Mouse (Mus musculus): ENCODE measurements around the gene Swsap1.
A peak's percentile ranks its signal among the peaks of the same experiment; 100 is the strongest.

Gene Swsap1

DNA sequence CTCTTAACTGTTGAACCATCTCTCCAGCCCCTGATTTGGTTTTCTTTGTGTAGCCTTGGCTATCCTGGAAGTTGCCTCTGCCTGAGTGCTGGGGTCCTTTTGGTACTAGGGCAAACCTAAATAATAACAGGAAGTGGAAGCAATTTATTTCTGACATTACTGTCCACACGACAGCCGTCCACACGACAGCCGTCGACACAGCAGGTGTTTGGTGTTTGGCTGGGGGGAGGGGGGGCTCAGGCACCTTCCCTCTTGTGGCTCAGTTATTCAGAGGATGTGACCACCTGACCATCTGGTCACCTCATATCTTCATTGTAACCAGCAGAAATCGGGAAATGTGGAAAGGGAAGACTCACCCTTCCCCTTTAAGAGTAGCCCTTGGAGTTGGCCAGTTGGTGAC is 13.3 kb downstream of the Swsap1 start:
- DNase-seq: no peak

DNA sequence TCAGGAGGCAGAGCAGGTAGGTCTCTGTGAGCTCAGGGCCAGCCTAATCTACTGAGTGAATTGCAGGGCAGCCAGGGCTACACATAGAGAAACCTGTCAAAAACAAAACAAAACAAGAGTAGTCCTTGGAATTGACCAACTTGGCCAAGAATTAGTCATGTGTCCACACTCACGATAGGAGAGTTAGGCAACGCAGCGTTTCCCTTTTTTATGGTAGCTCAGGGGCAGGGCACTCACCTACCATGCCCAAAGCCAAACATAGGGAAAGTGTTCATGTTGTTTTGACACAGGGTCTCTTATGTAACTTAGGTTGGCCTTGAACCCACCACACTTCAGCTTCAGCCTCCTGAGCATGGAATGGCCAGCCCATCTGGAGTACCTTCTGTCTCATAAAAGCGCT is 13.7 kb downstream of the Swsap1 start:
- no peak for DNase-seq

DNA sequence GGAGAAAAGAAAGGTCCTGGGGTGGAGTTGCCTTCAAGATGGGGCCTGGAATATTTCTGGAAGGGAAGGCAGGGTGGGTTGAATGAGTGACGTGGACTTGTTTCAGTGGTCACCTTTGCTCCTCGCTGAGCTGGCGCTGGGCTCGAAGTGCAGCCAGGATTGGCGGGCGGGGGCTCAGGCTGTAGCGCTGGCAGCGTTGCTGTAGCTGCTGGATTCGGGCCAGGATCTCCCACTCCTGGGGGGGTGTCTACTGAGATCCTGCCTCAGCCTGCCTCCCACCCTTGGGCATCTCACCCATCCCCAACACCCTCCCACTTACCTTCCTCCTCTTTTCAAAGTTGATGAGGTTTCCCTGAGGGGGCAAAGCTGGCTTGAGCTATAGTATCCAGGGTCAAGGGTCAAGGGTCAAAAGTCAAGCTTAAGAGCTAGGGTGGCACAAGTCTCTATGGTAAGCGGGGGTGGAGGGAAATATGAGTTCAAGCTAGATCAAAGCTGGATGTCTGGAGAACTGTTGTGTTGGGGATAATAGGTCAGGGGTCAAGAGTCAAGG is 21.1 kb downstream of the Swsap1 start:
- no peak for DNase-seq

DNA sequence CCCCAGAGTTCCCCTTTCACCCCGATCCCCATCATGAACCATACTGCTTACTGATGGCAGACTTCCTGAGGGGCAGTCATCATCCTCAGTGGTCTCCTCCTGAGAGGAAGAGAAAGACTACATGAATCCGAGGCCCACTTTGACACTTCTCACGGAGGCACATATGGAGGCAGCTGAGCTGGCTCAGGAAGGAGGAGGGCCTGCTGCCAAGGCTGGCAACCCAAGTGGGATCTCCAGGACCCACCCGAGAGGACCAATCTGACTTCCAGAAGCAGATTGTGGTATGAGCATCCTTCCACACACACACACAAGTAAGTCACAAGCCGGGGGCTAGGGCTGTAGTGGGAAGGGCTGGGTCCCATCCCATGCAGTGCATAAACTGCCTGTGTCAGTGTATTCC is 21.8 kb downstream of the Swsap1 start:
- no peak for DNase-seq

DNA sequence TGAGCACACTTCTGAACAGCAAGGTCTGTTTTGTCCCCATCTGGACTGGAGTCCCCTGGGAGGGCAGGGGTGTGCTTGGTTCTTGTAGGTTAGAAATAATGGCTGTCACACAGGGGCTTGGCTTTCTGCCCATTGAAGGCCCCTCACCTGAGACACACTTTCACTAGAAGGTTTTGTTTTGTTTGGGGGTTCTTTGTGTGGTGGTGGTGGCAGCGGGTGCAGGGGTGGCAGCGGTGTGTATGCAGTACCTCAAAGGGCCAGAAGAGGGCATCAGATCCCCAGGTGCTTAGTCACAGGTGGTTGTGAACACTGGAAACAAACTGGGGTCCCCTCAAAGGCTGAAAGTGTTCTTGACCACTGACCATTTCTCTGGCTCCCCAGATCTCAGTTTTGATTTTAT is 22.4 kb downstream of the Swsap1 start:
- no peak for DNase-seq

DNA sequence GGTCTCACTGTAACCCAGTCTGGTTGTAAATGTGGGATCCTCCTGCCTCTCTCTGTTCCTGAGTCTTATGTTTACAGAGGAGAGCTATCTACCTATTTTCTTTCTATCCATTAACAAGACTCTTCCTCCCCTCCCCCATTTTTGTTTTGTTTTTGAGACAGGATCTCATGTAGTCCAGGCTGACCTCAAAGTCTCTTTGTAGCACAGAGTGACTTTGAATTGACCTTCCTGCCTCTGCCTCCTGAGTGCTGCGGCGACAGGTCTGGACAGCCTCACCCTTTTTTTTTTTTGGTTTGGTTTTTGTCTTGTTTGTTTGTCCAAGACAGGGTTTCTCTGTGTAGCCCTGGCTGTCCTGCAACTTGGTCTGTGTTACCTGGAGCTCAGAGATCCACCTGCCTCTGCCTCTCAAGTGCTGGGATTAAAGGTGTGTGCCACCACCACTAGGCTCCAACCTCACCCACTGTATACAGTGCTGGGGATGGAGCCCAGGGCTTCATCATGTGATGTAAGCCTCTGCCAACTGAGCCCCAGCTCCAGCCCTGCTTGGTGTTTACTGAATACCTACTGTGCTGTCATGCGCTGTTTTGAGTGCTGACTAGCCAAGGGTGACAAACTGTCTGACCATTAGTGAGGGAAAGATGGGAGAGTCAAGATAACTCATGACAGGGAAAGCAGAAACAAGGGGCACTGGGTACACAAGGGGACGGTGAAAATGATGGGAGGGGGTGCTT is 23.0 kb downstream of the Swsap1 start:
- DNase-seq: no peak

DNA sequence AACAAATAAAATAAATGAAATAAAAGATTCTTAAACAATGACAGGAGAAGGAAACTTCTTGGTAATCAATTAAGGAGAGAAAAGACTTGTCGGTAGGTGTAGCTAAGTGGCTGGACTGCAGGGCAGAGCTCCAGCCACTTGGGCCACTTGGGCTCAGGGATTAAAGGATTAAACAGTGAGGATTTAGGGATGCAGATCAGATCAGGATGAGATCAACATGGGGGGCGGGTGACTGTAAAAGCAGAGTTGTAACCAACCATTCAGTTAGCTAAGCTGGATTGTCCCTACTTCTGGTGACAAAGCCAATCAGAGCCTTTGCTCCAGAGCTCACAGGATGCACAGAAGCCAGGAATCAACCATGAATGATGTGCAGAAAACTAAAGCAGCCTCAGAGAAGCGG is 28.4 kb downstream of the Swsap1 start:
- DNase-seq: no peak

DNA sequence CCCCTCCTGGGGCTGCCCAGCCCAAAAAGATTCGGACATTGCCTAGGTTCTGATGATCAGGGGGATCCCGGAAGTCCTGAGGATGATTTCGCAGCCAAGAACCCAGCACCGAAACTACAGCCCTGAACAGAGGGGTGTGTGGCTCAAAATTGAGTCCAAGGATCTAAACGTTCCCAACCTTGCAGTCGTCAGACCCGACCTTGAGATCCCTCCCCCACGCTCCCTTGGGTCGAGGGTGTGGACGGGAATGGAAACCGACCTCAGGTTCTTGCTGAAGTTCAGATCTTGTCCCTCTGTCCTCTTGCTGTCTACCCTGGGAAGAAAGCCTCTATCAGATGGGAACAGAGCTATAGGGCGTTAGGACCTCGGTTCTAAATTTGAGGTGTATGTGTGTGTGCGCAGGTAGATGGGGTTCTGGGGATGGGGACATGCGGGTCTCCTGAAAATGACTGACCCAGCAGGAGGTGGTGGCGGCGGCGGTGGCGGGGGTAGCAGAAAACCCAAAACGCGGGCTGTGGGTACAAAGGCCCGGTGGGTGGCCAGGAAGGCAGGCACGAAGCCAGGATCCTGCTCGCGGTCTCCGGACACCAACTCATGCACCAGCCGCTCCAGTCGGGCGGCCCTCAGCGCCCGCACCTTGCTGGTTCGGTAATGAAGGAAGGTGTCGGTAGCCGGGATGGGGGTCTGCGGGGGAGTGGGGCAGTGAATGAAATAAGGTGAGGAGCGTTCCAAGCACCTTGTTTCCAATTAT is 32.2 kb downstream of the Swsap1 start:
- DNase-seq: no peak

DNA sequence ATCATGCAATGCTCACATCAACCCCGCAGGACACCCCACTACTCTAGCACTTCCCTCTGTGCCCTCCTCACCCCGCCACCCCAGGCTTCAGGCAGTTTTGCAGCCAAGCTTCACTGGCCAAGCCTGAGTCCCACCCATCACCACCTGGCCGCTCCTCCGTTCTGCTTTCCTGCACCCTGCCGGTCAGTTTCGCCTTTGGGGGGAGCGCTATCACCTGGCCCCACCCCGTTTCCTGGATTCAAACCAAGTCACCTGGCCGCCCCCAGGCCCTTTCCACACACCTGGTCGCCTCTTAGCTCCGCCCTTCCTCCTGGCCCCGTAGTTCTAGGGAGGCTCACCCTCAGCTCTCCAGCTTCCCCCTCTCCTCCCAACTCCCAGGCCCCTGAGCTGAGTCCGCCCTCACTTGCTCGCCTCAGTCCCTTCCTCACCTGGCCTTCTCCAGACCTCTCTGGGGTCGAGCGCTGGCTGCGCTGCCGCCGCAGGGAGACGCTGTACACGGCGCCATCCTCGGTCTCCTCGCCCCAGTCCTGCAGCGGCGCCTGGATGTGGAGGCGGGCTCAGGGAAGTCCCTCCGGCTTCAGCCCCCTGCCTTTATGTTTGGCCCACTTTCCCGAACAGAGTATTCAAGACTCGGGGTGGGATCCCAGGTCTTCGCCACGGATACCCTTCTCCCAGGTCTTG is 33.0 kb downstream of the Swsap1 start:
- no peak for DNase-seq

DNA sequence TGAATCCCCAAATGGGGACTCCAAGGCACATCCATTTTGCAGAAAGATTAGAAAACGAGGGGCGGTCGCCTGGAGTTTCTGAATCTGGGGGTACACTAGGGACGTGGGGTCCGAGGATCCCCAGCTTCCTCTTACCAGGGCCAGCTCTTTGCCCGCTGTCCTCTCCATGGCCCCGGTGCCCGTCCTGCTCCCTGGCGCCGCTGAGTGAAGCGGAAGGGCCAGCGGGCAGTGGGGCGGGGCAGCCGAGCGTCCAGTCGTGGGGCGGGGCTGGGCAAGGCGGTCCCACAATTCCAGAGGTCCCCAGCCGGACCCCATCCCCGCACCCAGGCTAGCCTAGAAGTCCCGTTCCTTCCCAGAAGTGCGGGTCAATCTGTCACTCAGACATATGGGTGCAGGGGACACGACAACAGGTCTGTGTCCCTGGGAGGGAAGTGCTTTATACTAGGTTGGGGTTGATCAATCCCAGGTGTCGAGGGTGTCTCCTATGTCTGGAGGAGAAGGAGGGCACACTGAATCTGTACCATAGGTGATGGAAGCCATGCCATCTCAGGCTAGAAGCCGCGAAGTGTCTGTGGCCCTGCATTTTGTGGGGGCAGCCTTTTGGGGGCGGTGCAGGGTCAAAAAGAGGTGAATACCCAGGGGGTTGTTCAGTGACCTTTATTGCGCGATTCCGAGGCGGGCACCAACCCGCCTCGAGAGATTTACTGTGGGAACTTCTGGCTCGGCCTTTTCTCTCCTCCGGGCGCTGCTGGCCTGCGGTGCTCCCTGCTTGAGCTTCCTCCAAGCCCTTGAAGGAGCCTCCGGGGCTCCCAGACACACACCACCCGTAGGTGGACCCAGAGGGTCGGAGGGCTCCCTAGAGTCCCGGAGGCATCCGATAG is 33.9 kb downstream of the Swsap1 start, which contains the start of gene Rgl3:
Rgl3 (minus strand) TSS at position 217 of the 881 bp plus-strand sequence.
- no peak for DNase-seq

DNA sequence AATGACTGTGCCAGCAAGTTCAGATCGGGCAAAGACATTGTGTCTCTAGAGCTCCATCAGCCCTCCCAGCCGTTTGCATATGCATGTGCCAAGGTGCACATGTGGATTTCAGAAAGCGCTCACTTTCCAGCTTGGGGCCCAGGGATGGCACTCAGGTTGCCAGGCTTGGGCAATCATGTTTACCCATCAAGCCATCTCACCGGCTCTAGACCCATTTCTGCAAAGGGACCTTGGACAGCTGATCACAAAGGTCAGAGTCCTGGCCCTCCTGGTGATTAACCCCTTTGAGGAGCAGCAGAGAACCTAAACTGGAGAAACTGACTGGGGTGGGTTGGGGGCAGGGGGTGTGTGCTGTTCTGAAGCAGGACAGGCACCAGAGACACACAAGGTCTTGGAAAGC is 36.7 kb downstream of the Swsap1 start:
- DNase-seq: no peak

DNA sequence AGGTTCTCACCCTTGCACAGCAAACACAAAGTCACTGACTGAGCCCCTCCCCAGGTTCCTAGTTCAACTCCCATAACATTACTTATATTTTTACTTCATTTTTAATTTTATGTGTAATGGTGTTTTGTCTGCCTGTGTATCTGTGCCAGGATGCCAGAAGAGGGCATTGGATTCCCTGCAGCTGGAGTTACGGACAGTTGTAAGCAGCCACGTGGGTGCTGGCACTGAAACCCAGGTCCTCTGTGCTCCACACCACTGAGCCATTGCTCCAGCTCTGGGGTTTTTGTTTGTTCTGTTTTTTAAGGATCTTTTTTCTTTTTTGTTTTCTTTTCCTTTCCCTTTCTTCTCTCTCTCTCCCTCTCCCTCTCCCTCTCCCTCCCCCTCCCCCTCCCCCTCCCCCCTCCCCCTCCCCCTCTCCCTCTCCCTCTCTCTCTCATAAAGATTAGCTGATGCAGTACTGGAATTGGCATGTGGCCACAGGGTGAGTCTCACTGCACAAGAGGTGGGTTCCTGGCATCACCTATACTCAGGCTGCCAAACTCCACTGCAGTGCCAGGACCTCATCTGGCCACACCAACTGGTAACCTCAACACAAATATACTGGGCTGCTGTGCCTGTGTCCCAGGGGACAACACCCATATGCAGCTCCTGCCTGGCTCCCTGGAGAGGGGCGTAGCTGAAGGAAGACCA is 40.8 kb downstream of the Swsap1 start:
- no peak for DNase-seq

DNA sequence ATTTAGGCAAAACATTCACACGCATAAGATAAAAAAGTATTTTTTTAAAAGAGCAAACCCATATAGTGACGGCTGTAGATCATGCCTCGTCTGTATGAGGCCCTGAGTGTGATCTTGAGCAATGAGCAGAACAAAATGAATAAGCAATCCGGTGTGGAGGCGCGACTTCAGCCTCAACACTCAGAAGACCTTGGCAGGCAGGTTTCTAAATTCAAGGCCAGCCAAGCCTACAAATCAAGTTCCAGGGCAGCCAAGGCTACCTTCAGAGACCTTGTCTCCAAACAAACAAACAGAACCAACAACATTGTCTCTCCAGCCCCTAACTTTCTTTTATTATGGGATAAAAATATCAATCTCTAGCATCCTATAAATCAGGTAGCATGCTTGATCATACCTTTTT is 44.7 kb downstream of the Swsap1 start:
- DNase-seq: no peak

DNA sequence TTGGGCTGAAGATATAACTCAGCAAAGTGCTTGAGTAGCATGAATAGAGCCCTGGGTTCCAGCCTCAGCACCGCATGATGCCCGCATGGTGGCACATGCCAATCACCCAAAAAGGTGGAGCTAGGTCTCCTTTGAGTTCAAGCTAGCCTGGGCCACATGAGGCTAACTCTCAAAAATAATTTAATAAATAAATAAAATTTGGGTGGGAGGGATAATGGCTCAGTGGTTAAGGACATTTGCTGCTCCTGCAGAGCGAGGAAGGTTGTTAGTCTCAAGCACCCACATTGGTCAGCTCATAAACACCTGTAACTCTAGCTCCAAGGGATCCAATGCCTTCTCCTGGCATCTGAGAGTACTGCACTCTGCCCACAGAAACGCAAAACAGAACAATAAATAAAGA is 46.1 kb downstream of the Swsap1 start:
- DNase-seq: no peak

DNA sequence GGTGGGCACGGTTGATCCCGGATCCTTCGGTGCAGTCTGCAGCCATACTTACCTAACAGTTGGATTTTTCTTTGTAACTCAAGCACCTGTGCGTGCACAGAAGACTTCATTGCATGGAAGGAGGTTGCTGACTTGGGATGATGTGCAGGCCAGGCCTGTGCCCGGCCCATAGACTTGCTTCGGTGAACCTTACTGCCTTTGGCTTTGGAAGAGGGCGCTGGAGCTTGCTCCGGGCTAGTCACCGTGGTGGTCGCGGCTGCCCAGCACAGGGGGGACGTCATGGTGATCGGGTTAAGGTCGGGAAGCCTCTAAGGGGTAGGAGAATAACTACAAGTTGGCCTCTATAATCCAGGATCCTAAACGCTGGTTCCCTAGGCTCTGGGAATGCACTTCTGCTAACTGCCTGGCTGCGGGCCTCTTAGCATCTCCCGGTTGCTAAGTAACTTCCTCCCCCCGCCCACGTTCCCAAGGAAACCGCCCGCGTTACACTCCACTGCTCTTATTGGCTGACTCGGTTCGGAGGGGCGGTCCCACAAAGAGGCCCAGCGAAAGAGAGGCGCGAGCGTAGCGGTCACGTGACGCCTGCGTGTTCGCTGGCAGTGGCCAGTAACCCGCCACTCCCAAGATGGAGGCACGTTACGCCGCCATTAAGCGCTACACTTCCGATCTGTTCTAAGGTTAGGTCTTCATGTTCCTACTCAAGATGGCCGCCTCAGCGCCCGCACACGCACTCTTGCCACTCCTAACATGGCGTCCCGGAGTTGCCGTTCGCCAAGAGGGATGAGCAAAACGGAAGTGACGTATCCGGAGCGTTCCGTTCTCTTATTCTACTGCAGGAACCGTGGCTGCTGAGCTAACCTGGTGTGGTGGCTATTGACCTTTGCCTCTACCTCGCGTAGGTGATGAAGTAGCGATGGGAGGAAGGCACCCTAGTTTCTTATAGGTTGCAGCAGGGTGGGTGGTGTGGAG is 46.9 kb downstream of the Swsap1 start, which contains the start of the genes Ccdc151 and Prkcsh:
Ccdc151 (minus strand) TSS at position 441 of the 969 bp plus-strand sequence.
Prkcsh (plus strand) TSS at position 613 of the 969 bp plus-strand sequence.
- DNase-seq: peak; percentile 100

DNA sequence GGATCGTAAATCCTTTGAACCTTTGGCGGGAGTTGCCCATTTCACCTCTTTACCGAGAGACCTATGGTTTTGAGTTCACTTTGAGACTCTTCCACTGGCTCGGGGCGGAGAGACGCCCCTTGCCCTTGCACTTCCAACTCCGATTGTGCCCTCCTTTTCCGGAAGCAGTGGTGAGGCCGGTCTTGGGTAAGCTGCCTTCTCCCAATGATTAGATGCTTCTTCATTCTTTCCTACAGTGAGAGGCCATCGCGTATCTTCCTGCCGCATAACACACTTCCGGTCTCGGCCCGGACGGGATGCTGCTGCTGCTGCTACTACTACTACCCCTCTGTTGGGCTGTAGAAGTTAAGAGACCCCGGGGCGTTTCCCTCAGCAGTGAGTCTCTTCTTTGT is 47.6 kb downstream of the Swsap1 start:
- peak; percentile 73 for DNase-seq

DNA sequence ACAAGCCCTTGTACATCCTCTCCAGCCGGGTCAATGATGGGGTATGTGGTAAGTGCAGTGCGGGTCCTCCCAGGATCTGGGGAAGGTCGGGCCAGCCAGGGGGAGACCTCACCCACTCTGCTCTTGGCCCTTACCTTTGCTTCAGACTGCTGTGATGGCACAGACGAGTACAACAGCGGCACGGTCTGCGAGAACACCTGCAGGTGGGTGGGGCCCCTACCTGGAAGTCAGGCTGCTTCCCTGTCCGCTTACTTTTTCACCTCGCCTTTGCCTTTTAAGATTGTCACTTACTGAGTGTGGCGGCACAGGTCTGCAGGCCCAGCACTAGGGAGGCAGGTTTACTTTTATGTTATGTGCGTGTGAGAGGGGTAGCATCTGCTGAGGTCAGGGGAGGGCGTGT is 49.0 kb downstream of the Swsap1 start:
- DNase-seq: no peak

Measured in layer of hippocampus, adult 9-11 months (tissue).